Mouse (Mus musculus) hindbrain, embryonic 15.5 days (tissue): Measurements from ENCODE around the gene Ephb1. TPM values are rescaled to one million over a fixed set of nuclear protein-coding genes. Genes with fewer than 3 reads are reported as not detected.

Experiments
- ATAC-seq: fragments of 200-750 bp; cut with Nextera tagmentation; 2 replicates; pipeline ENCODE4 v1.8.0; 2017; ENCODE audit warnings: low read depth, moderate number of reproducible peaks, moderate TSS enrichment; ENCODE audit not compliant: low FRiP score
- H3K27ac ChIP-seq: fragments of 300-500 bp; sonication (generic); replicated peaks from 2 replicates; pipeline ENCODE4 v1.5.1; 2015; ENCODE audit warnings: mild to moderate bottlenecking, inconsistent platforms
- H3K27me3 ChIP-seq: fragments of 300-500 bp; sonication (generic); 2 replicates; pipeline ENCODE4 v1.6.1; 2015; ENCODE audit warnings: control low read depth, inconsistent platforms
- H3K36me3 ChIP-seq: fragments of 300-500 bp; sonication (generic); 2 replicates; pipeline ENCODE4 v1.6.1; 2015; ENCODE audit warnings: control low read depth, inconsistent platforms
- H3K4me1 ChIP-seq: fragments of 300-500 bp; sonication (generic); replicated peaks from 2 replicates; pipeline ENCODE4 v1.6.1; 2015; ENCODE audit warnings: control low read depth, inconsistent platforms
- H3K4me2 ChIP-seq: fragments of 300-500 bp; sonication (generic); 2 replicates; pipeline ENCODE4 v1.6.1; 2015; ENCODE audit warnings: moderate library complexity, mild to moderate bottlenecking, inconsistent platforms
- H3K4me3 ChIP-seq: fragments of 300-500 bp; sonication (generic); 2 replicates; pipeline ENCODE4 v1.5.1; 2015; ENCODE audit warnings: mild to moderate bottlenecking, inconsistent platforms
- H3K9ac ChIP-seq: fragments of 300-500 bp; sonication (generic); 2 replicates; pipeline ENCODE4 v1.6.1; 2015; ENCODE audit warnings: inconsistent platforms
- H3K9me3 ChIP-seq: fragments of 300-500 bp; sonication (generic); 2 replicates; pipeline ENCODE4 v1.6.1; 2016; ENCODE audit warnings: control low read depth, inconsistent platforms
- WGBS: fragments of 180-500 bp; shearing (Covaris S2); methylation state at CpG from one replicate; pipeline ENCODE4 v1.1.7; 2015; 5-methylcytosine and 5-hydroxymethylcytosine counted together
- polyA plus RNA-seq: library from polyadenylated mRNA; unstranded; fragments of >200 nt; fragmentation: Nextera tagmentation; extraction: Ambion mirVana; gene quantifications from 2 replicates; pipeline ENCODE4 v1.2.1, GENCODE M21; 2015

The Ephb1 gene
- polyA plus RNA-seq, 1 experiment from 2014 or later = 53.1 TPM

GRCm38 (mm10) chr9:102262100-102262501, 92.4 kb downstream of the Ephb1 start:
- 9% methylated on average over 4 of the region's 4 CpGs for WGBS
- no peak for ATAC-seq
- Histone ChIP-seq H3K4me2 (peak overlapping the region; percentile 20; the same call in 1 of the 2 replicates), H3K9ac (no peak overlapping the region), H3K4me1 (peaks cover 53% of the 10 kb centered on the region), H3K9me3 (no peaks in the 10 kb centered on the region), H3K27me3 (0 out of 2 replicates have a peak, but pooled peaks cover 2% of the 10 kb centered on the region), H3K4me3 (no peak overlapping the region), H3K27ac (0 out of 2 replicates have a peak overlapping the region, but pooled peaks have one; percentile 1), H3K36me3 (no peaks in the 10 kb centered on the region)

GRCm38 (mm10) chr9:102261511-102261910, 93.0 kb downstream of the Ephb1 start:
- peaks cover 50% of the 10 kb centered on the region for H3K4me1 ChIP-seq
- H3K4me3 ChIP-seq = no peak overlapping the region
- H3K27ac ChIP-seq = 0 out of 2 replicates have a peak overlapping the region, but pooled peaks have one; percentile 1
- no peaks in the 10 kb centered on the region for H3K36me3 ChIP-seq
- 0 out of 2 replicates have a peak, but pooled peaks cover 2% of the 10 kb centered on the region for H3K27me3 ChIP-seq
- peak overlapping the region; percentile 20; the same call in 1 of the 2 replicates for H3K4me2 ChIP-seq
- 9% methylated on average over 9 of the region's 9 CpGs for WGBS
- ATAC-seq = 0 out of 2 replicates have a peak, but pooled peaks have one; percentile 59
- H3K9ac ChIP-seq = no peak overlapping the region
- no peaks in the 10 kb centered on the region for H3K9me3 ChIP-seq

DNA sequence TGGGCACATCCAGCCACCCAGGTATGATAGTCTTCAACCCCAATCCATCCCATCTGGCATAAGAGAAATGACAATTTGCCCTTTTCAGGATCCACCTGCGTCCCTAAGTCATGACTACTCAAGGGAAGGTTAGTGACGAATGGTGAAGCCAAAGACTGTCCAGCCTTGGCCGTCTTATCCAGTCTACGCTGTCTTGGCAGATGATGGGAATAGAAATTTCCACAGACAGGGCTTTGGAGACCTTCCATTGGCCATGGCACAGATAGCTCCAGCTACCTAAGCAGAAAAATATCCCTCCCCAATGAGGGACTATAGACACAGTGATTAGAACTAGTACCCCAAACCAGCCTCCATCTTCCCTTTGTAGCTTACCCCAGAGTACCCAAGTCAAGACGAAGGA, 98.1 kb downstream of the Ephb1 start:
- Histone ChIP-seq H3K4me3 (no peak overlapping the region), H3K36me3 (no peaks in the 10 kb centered on the region), H3K27ac (no peak overlapping the region), H3K4me1 (peaks cover 16% of the 10 kb centered on the region), H3K27me3 (no peaks in the 10 kb centered on the region), H3K9me3 (no peaks in the 10 kb centered on the region), H3K9ac (no peak overlapping the region), H3K4me2 (no peak overlapping the region)
- ATAC-seq = no peak
- WGBS = 91% methylated on average over 5 of the region's 5 CpGs

DNA sequence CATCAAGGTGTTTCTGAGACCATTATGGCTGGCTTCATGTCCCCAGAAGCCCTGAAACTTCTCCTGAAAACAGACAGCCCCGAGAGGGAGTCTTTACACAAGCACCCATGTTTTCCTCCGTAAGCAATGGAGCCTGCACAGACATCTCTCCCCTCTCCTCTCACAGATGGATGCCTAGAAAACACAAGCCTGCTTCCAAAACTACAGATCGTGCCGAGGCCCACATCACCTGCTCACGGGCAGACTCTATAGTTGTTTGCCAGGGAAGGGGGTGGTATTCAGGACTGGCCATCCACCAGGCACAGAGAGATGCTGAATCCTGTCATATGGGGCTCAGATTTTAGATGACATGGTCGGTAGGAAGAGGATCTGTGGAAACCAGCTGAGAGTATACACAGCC, 98.7 kb downstream of the Ephb1 start:
- H3K27ac ChIP-seq = no peak overlapping the region
- no peak overlapping the region for H3K9ac ChIP-seq
- no peak for ATAC-seq
- no peak overlapping the region for H3K4me3 ChIP-seq
- 87% methylated on average over 6 of the region's 6 CpGs for WGBS
- peaks cover 10% of the 10 kb centered on the region for H3K4me1 ChIP-seq
- no peaks in the 10 kb centered on the region for H3K36me3 ChIP-seq
- no peaks in the 10 kb centered on the region for H3K9me3 ChIP-seq
- no peak overlapping the region for H3K4me2 ChIP-seq
- no peaks in the 10 kb centered on the region for H3K27me3 ChIP-seq

DNA sequence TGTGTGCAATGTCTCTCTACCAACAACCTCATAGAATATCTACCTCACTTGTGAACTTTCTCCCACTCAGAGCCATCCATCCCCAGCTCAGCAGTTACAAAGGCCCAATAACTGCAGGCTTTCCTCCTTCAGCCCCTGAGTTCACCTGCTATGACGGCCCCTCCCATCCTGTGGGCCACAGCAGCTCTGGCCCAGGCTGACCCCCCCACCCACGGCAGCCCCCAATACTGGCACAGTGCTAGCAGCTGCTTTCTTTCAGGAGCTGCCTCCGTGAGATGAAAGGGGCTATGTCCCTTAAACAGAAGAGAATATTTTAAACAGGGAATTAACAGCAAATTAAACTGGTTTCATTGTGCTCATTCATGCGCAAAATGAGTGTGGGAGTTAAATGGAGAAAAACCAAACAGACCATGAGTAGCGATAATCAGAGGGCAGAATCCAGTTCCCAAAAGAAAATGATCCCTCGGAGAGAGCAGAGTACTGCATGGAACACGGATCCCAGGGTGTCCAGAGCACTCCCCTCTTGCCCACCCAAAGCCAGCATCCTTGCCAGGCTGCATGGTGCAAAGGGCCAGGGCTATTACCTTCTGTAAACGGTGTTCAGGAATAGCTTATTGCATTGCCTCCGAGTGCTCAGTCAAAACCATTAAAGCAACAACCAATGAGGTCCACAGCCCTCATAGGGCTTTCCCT, 105.2 kb downstream of the Ephb1 start:
- no peak overlapping the region for H3K27ac ChIP-seq
- H3K9me3 ChIP-seq = no peaks in the 10 kb centered on the region
- H3K4me1 ChIP-seq = peaks cover 29% of the 10 kb centered on the region
- no peak for ATAC-seq
- no peaks in the 10 kb centered on the region for H3K36me3 ChIP-seq
- peak overlapping the region; percentile 9; the same call in 1 of the 2 replicates for H3K4me2 ChIP-seq
- 11% methylated on average over 9 of the region's 9 CpGs for WGBS
- H3K27me3 ChIP-seq = no peaks in the 10 kb centered on the region
- H3K4me3 ChIP-seq = no peak overlapping the region
- H3K9ac ChIP-seq = no peak overlapping the region

DNA sequence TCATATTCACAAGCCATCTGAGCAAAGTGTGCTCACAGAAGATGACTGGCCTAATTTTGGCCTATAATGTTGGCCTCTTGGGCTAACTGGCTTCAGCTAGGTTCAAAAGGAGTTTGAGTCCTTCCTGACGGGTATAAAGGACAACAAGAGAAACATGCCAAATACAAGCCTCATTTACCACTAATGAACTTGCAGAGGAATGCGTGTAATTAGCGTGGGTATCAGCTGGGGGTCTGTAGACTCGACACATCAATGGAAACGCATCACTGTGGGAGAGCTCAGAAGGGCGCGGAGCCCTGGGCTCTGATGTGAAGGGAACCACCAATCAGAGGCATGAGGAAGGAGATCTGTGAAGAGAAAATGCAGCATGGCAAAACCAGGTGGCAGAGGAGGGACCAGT, 108.9 kb downstream of the Ephb1 start:
- Histone ChIP-seq H3K27me3 (no peaks in the 10 kb centered on the region), H3K27ac (no peak overlapping the region), H3K4me2 (no peak overlapping the region), H3K4me3 (no peak overlapping the region), H3K9me3 (no peaks in the 10 kb centered on the region), H3K9ac (no peak overlapping the region), H3K36me3 (no peaks in the 10 kb centered on the region), H3K4me1 (peaks cover 46% of the 10 kb centered on the region)
- no peak for ATAC-seq
- 40% methylated on average over 7 of the region's 7 CpGs for WGBS

- Histone ChIP-seq H3K4me2 (0 out of 2 replicates have a peak overlapping the region, but pooled peaks have one; percentile 1), H3K4me3 (no peak overlapping the region), H3K9me3 (no peaks in the 10 kb centered on the region), H3K9ac (no peak overlapping the region), H3K4me1 (peaks cover 29% of the 10 kb centered on the region), H3K27ac (no peak overlapping the region), H3K27me3 (no peaks in the 10 kb centered on the region), H3K36me3 (no peaks in the 10 kb centered on the region)
- 9% methylated on average over 7 of the region's 7 CpGs for WGBS
- peak; percentile 74 for ATAC-seq
These were observed 111.2 kb downstream of the Ephb1 start for GRCm38 (mm10) chr9:102243296-102243695.

DNA sequence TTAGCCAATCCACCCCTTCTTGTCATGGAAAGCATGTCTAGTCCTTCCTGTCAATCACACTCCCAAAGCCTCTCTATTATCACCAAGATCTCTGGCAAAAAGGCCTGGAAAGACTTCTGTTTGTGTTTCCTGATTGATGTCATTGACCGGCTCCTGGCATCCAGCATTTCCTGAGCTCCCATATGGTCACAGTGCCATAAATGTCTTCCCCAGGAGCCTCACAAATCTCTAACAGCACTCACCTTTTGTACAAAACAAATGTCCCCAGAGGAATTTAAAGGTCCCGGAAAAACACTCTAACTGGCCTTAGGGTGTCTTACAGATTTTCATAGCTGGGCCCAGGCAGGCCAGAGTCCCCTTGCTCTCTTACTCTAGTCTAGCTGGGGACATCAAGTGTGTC, 112.9 kb downstream of the Ephb1 start:
- 72% methylated on average over 2 of the region's 2 CpGs for WGBS
- no peak overlapping the region for H3K27ac ChIP-seq

GRCm38 (mm10) chr9:102240215-102240614, 114.3 kb downstream of the Ephb1 start:
- no peak overlapping the region for H3K4me3 ChIP-seq
- H3K4me2 ChIP-seq = no peak overlapping the region
- H3K9ac ChIP-seq = no peak overlapping the region
- H3K9me3 ChIP-seq = no peaks in the 10 kb centered on the region
- no peak for ATAC-seq
- H3K4me1 ChIP-seq = peaks cover 29% of the 10 kb centered on the region
- WGBS = 60% methylated on average over 4 of the region's 4 CpGs
- no peaks in the 10 kb centered on the region for H3K36me3 ChIP-seq
- no peaks in the 10 kb centered on the region for H3K27me3 ChIP-seq
- no peak overlapping the region for H3K27ac ChIP-seq

More for the DNA sequence above, 112.9 kb downstream of the Ephb1 start:
- H3K9me3 ChIP-seq = no peaks in the 10 kb centered on the region
- no peak overlapping the region for H3K4me2 ChIP-seq
- H3K4me1 ChIP-seq = peaks cover 24% of the 10 kb centered on the region
- no peak overlapping the region for H3K4me3 ChIP-seq
- H3K9ac ChIP-seq = no peak overlapping the region
- no peaks in the 10 kb centered on the region for H3K36me3 ChIP-seq
- ATAC-seq = no peak
- H3K27me3 ChIP-seq = no peaks in the 10 kb centered on the region

- no peaks in the 10 kb centered on the region for H3K9me3 ChIP-seq
- 19% methylated on average over 4 of the region's 4 CpGs for WGBS
These were observed 119.0 kb downstream of the Ephb1 start for GRCm38 (mm10) chr9:102235444-102235951.

DNA sequence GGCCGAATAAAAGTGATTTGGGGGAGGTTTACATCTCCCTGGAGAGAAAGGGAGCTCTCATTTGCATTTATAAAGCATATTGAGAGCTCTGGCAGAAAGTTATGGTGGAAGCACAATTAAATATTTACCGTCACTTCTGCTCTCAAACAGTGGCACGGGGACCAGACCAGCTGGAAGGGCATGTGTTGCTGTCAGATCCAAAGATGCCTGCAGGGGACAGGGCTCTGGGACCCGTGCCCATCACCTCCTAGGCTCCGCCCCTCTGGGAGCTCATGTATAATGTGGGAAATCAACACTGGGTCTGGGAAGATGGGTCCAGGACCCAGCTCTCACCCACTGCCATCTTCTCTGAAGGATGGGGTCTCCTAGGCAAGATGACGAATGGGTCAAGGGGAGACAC, 123.2 kb downstream of the Ephb1 start:
- no peak overlapping the region for H3K27ac ChIP-seq
- no peak overlapping the region for H3K9ac ChIP-seq
- H3K4me2 ChIP-seq = no peak overlapping the region
- ATAC-seq = no peak; the same call in 1 of the 2 replicates
- no peaks in the 10 kb centered on the region for H3K9me3 ChIP-seq
- H3K36me3 ChIP-seq = no peaks in the 10 kb centered on the region
- WGBS = 38% methylated on average over 6 of the region's 6 CpGs
- no peak overlapping the region for H3K4me3 ChIP-seq
- H3K27me3 ChIP-seq = no peaks in the 10 kb centered on the region
- peaks cover 21% of the 10 kb centered on the region for H3K4me1 ChIP-seq

More at GRCm38 (mm10) chr9:102235444-102235951, 119.0 kb downstream of the Ephb1 start:
- H3K9ac ChIP-seq = no peak overlapping the region
- no peaks in the 10 kb centered on the region for H3K27me3 ChIP-seq
- H3K4me2 ChIP-seq = no peak overlapping the region
- peaks cover 22% of the 10 kb centered on the region for H3K4me1 ChIP-seq
- H3K36me3 ChIP-seq = no peaks in the 10 kb centered on the region
- peak; percentile 84 for ATAC-seq
- no peak overlapping the region for H3K4me3 ChIP-seq
- H3K27ac ChIP-seq = no peak overlapping the region

- Histone ChIP-seq H3K4me2 (no peak overlapping the region), H3K4me1 (peaks cover 17% of the 10 kb centered on the region), H3K4me3 (no peak overlapping the region), H3K9me3 (no peaks in the 10 kb centered on the region), H3K27me3 (no peaks in the 10 kb centered on the region), H3K36me3 (0 out of 2 replicates have a peak, but pooled peaks cover under 1% of the 10 kb centered on the region), H3K27ac (no peak overlapping the region), H3K9ac (no peak overlapping the region)
- no peak for ATAC-seq
- 62% methylated on average over 7 of the region's 7 CpGs for WGBS
These were observed 137.5 kb downstream of the Ephb1 start for GRCm38 (mm10) chr9:102216746-102217566.
